Comparison of ENCODE assay signal across 9 mouse cellular contexts in genomic region chr3:116421121-116421520, GRCm38 (mm10). TPM values are rescaled to one million over a fixed set of nuclear protein-coding genes. Genes with fewer than 3 reads are reported as not detected.
DNase-seq lines count a peak whose midpoint lies in the region; ATAC-seq and TF ChIP-seq lines count a peak whose summit lies in the region.
"Had no signal": no experiment of that assay in that cellular context is flagged by ENCODE, and none has a peak within 500 bp of the region (broad histone marks: within the 10 kb centered on the region; RNA-seq: fewer than 3 reads in every experiment).

No protein-coding gene starts in this region.

- no peaks in the 10 kb centered on the region for H3K9me3 ChIP-seq in embryonic facial prominence, embryonic 14.5 days (ENCODE audit: control insufficient read depth, low read length)
- no peaks in the 10 kb centered on the region for H3K9me3 ChIP-seq in hindbrain, embryonic 12.5 days (replicated peaks)
- H3K9me3 ChIP-seq in neural tube, embryonic 13.5 days: no peaks in the 10 kb centered on the region

- 45% methylated on average over 6 of the region's 6 CpGs for WGBS in lung, adult 2 months
- WGBS in embryonic facial prominence, embryonic 14.5 days: 51% methylated on average over 6 of the region's 6 CpGs
- WGBS in hindbrain, embryonic 12.5 days: 22% methylated on average over 6 of the region's 6 CpGs
- 15% methylated on average over 6 of the region's 6 CpGs for WGBS in neural tube, embryonic 13.5 days

- ATAC-seq in embryonic facial prominence, embryonic 14.5 days (ENCODE audit: low read depth): no peak
- no peak for ATAC-seq in hindbrain, embryonic 12.5 days (ENCODE audit: low FRiP score)
- no peak for ATAC-seq in neural tube, embryonic 13.5 days (ENCODE audit: low read depth)

- no peak for TF ChIP-seq POLR2A in lung, adult 2 months (IDR thresholded peaks at IDR 0.05; ENCODE audit: borderline replicate concordance, extremely low read depth, low read depth, low read length)

- DNase-seq in lung, adult 18-20 months: peak; percentile 35 to 68
- DNase-seq in lung, adult 2 months: no peak
- DNase-seq in embryonic facial prominence, embryonic 14.5 days (ENCODE audit: low spot score): no peak
- DNase-seq in thymus, postnatal 14 days: no peak
- DNase-seq in adrenal gland, postnatal 36 days: no peak
- DNase-seq: heart, adult 2 months; right cerebral cortex, postnatal 4 days had no signal

- no peaks in the 10 kb centered on the region; the same call in 1 of the 2 replicates for H3K4me1 ChIP-seq in lung, adult 2 months (ENCODE audit: control insufficient read depth, insufficient read depth, low read length)
- H3K4me1 ChIP-seq in embryonic facial prominence, embryonic 14.5 days (ENCODE audit: control insufficient read depth, insufficient read depth, low read length): peaks cover 10% of the 10 kb centered on the region
- H3K4me1 ChIP-seq in hindbrain, embryonic 12.5 days: peaks cover 20% of the 10 kb centered on the region
- peaks cover 38% of the 10 kb centered on the region for H3K4me1 ChIP-seq in neural tube, embryonic 13.5 days (replicated peaks)

- peaks cover 27% of the 10 kb centered on the region for H3K36me3 ChIP-seq in embryonic facial prominence, embryonic 14.5 days (ENCODE audit: control insufficient read depth, insufficient read depth, low read length)
- peaks cover 8% of the 10 kb centered on the region for H3K36me3 ChIP-seq in hindbrain, embryonic 12.5 days
- H3K36me3 ChIP-seq in neural tube, embryonic 13.5 days: peaks cover 20% of the 10 kb centered on the region

- no peak overlapping the region for H3K27ac ChIP-seq in embryonic facial prominence, embryonic 14.5 days (replicated peaks; ENCODE audit: low read depth, low read length)
- no peak overlapping the region for H3K27ac ChIP-seq in hindbrain, embryonic 12.5 days
- H3K27ac ChIP-seq in neural tube, embryonic 13.5 days (replicated peaks): 0 out of 2 replicates have a peak overlapping the region, but pooled peaks have one; percentile 14
- H3K27ac ChIP-seq: heart, adult 2 months had no signal

- TF ChIP-seq CTCF in lung, adult 2 months (IDR thresholded peaks at IDR 0.05; ENCODE audit: insufficient read depth, low read length): no peak

- H3K4me2 ChIP-seq in embryonic facial prominence, embryonic 14.5 days (ENCODE audit: low read depth, low read length): no peak overlapping the region
- H3K4me2 ChIP-seq in hindbrain, embryonic 12.5 days (replicated peaks): peak overlapping the region; percentile 91
- H3K4me2 ChIP-seq in neural tube, embryonic 13.5 days: peak overlapping the region; percentile 70

- no peaks in the 10 kb centered on the region for H3K27me3 ChIP-seq in embryonic facial prominence, embryonic 14.5 days (replicated peaks; ENCODE audit: control insufficient read depth, insufficient read depth, low read length)
- H3K27me3 ChIP-seq in hindbrain, embryonic 12.5 days: no peaks in the 10 kb centered on the region
- H3K27me3 ChIP-seq in neural tube, embryonic 13.5 days: no peaks in the 10 kb centered on the region

- H3K4me3 ChIP-seq in lung, adult 2 months (replicated peaks; ENCODE audit: extremely low read depth, low read depth, low read length): no peak overlapping the region
- H3K4me3 ChIP-seq in embryonic facial prominence, embryonic 14.5 days (ENCODE audit: low read depth, low read length): no peak overlapping the region
- 0 out of 2 replicates have a peak overlapping the region, but pooled peaks have one; percentile 8 for H3K4me3 ChIP-seq in hindbrain, embryonic 12.5 days
- peak overlapping the region; percentile 98 for H3K4me3 ChIP-seq in neural tube, embryonic 13.5 days
- H3K4me3 ChIP-seq: heart, adult 2 months had no signal

- H3K9ac ChIP-seq in embryonic facial prominence, embryonic 14.5 days (ENCODE audit: low read depth, low read length): 0 out of 2 replicates have a peak overlapping the region, but pooled peaks have one; percentile 20
- no peak overlapping the region; the same call in 1 of the 2 replicates for H3K9ac ChIP-seq in hindbrain, embryonic 12.5 days
- peak overlapping the region; percentile 95 for H3K9ac ChIP-seq in neural tube, embryonic 13.5 days

RNA-seq across cellular contexts. Expression of gene Cdc14a, which starts 2.7 kb away (rescaled TPM):
- polyA plus RNA-seq in lung, adult 2 months (2012; rRNA removed): 7.2 and 8.5 TPM in 2 replicates
- 7.7 and 7.8 TPM in 2 replicates for polyA plus RNA-seq in embryonic facial prominence, embryonic 14.5 days (2014; fragmentation: Nextera tagmentation; extraction: Ambion mirVana)
- polyA plus RNA-seq in hindbrain, embryonic 12.5 days (2016; fragmentation: Nextera tagmentation; extraction: Ambion mirVana): 13.6 and 15.4 TPM in 2 replicates
- polyA plus RNA-seq in neural tube, embryonic 13.5 days (2015; fragmentation: Nextera tagmentation; extraction: Ambion mirVana): 6.4 and 7.4 TPM in 2 replicates
- 10 to 100 TPM in 1 of 2 experiments, 1 to 10 TPM in 1; 9.2 to 14.8 TPM for total RNA-seq in adrenal gland, postnatal 36 days (2021)

Comparison
In these comparisons a context has a peak if more than half of its experiments do, and no peak if none do; other contexts are left out.
1. DNase-seq: peak in lung, adult 18-20 months (2 of 2); none in lung, adult 2 months (single experiment), embryonic facial prominence, embryonic 14.5 days (single experiment), thymus, postnatal 14 days (single experiment) and adrenal gland, postnatal 36 days (0 of 2).
2. H3K4me3 ChIP-seq: peak in hindbrain, embryonic 12.5 days (single experiment) and neural tube, embryonic 13.5 days (single experiment); none in lung, adult 2 months (single experiment) and embryonic facial prominence, embryonic 14.5 days (single experiment).